Mouse (Mus musculus) testis, postnatal 10 days (tissue): ENCODE results near the gene Slc35d2.
"Not testable (repeated sequence)": the region's sequence is repeated elsewhere in the genome, so short reads cannot be mapped to it uniquely, and the experiment has no call there.

Source experiments
- DNase-seq: peaks from one replicate; pipeline ENCODE4 v3.0.0; 2021; ENCODE audit warnings: low spot score

Gene Slc35d2

DNA sequence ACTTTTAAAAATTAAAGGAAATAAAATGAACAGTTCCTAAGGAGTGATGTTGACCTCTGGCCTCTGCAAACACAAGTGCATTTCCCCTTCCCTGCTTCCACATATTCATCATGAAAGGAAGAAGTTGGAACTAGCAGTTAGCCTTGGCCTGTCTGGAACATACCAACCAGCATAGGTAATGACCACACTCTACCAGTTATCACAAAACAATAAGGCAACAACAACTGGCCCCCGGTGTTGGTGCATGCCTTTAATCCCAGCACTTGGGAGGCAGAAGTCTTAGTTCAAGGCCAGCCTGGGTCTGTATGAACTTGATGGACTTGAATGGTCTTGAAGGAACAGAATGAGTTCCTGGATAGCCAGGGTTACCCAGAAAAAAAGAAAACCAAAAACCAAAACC, 18.7 kb downstream of the Slc35d2 start:
- no peak for DNase-seq

DNA sequence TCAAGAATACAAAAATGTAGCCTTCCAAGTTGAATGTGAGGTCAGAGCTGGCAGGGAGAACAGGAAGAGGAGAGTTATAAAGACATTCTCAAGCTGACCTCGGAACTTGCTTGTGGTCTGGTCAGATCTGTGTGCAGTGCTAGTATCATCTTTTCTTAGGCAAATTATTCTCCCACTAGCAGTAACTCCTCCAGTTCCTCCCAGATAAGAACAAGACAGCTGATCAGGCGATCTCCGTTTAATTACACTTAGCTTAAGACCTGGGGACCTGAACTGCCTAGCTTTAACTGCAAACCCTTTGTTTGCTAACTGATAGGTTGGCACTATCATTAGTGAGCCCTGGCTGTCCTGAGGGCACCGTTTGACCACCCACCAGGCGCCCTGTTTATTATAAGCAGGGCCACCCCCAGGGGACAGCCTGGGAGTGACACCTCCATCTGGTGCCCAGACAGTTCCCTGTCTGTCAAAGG, 20.8 kb downstream of the Slc35d2 start:
- no peak for DNase-seq

DNA sequence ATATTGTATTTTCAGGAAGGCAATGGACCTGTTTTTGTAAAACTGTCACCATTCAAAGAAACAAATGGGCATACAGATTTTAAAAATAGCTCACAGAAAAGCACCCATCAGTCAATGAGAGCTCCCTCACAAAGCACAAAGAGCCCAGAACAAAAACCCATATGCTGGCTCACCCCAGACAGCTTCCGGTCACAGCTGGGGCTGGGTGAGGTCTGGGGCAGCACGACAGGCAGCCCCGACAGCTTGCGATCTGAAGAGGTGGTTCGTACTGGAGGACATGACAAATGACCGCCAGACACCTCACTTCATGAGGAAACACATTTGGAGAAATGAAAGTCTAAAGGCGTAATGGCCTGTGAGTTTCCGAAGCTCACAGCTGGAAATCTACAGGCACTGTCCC, 21.6 kb downstream of the Slc35d2 start:
- DNase-seq = no peak

DNA sequence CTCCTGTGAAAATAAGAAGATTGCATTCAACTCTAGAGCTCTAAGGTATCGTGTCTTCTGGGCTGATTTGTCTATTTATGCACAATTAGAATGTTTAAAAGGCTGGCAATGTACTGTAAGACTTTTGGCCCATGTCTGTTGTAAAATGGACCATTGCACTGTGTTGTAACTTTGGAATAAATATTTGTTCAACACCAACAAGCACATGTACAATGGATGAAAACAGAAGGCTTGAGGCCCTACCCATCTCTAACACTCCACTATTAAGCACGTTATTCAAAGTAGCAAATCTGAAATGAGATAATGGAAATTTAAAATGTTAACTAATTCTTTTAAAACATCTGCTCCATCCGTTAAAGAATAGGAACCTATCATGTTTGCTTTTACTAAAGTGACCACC, 22.1 kb downstream of the Slc35d2 start:
- DNase-seq = no peak

DNA sequence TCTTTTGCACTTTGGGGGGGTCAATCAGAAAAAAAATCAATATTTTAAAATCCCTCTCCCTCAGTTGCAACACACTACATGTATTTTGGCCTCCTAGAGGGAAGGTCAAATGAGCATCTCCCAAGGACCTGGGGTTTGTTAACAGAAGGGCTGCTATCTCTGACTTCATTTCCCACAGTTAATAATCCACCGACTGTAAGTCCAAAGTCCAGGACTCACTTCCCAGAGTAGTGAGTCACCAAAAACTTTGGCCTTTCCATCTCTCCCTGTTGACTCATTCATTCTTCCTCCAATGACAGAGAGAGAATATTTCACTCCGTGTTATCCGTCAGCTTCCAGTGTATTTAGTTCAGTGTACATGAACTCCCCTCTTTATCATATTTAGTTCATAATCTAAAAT, 23.5 kb downstream of the Slc35d2 start:
- DNase-seq = no peak

DNA sequence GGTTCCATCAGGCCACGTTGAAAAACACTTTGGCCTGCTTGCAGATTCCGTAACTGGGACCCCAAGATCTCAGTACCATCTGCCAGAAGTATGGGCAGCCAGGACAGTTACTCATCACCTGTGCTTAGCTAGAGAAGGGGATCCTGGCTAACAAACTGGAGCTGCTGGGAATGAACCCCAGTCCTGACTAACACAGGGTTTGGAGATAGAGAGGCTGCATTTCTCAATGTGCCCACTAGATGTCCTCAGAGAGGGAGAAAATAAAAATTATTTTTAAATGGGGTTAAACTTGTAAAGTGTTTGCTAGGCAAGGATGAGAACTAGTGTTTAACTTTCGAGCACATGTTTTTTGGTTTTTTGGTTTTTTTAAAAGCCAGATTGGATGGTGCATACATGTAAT, 29.0 kb downstream of the Slc35d2 start:
- peak; percentile 67 for DNase-seq

DNA sequence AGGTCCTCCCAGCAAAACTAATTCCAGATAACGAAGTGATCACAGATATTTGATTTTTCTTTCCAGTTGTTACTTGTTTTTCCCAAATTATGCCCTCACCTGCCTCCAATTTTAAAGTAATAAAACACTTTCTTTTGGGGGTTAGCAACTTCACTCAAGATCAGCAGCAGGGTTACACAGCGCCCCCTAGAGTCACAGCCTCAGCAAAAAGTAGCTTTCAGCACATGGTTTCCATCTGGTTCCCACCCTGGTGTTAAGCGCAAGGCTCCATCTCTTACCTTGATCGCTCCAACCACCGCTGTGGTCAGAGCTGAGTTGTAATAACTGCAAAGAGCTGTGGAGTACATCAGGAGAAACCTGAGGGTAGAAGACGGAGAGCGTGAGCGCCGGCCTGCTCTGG, 30.2 kb downstream of the Slc35d2 start:
- peak; percentile 75 for DNase-seq

DNA sequence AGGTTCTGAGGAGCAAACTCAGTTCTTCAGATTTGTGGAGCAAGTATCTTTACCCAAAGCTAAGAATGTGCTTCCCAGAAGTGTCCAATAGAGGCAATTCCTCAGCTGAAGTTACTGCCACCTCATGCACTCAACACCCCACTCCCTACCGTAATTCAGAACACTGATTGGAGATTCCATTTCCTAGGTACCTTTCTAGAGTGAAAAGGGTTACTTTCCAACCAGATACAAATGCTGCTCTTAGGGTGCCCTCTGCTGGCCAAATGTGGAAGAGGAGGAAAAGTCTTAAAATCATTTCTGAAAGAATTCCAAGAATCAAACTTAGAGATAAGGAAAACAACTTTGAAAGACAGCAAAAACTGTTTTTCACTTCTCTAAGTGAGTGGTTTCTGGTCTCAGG, 35.8 kb downstream of the Slc35d2 start:
- peak; percentile 91 for DNase-seq

DNA sequence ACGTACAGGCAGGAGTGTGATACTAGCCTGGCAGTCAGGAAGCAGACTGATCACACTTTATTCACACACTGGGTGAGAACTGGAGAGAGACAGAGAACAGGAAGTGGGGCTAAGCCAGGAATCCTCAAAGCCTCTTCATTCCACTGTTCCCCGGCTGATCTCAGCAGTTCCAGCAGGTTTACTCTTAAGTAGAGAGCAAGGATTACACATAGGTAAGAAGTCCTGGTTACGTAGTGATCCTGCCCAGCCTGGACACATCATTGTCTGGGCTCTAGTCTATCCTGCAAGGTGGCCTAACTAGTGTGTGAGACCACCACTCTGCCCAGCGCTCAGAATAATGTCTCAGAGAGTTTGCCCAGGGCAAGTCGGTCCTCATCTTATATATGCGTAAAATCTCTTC, 36.4 kb downstream of the Slc35d2 start:
- no peak for DNase-seq

DNA sequence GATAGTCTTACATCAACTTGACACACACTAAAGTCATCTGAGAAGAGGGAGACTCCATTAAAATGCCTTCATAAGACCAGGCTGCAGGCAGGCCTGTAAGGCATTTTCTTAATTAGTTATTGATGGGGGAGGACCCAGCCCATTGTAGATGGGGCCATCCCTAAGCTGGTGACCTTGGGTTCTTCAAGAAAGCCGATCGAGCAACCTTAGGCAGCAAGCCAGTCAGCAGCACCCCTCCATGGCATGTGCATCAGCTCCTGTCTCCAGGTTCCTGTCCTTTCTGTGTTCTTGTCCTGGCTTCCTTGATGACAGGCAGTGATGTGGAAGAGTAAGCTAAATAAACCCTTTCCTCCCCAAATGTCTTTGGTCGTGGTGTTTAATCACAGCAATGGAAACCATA, 37.0 kb downstream of the Slc35d2 start:
- DNase-seq = no peak

DNA sequence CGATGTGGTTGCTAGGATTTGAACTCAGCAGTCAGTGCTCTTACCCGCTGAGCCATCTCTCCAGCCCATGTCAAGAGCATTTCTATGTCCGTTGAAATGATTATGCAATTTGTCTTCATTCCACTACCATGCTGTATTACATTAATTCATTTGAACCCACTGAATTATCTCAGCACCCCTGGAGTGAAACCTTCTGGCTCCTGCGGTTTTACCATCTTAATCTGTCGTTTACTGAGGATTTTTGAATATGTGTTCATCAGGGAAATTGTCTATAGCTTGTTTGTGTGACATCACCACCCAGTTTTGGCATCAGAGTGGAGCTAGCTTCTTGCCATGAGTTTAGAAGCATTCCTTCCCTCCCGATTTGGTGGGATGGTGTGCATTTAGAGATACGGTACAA, 38.2 kb downstream of the Slc35d2 start:
- no peak for DNase-seq

DNA sequence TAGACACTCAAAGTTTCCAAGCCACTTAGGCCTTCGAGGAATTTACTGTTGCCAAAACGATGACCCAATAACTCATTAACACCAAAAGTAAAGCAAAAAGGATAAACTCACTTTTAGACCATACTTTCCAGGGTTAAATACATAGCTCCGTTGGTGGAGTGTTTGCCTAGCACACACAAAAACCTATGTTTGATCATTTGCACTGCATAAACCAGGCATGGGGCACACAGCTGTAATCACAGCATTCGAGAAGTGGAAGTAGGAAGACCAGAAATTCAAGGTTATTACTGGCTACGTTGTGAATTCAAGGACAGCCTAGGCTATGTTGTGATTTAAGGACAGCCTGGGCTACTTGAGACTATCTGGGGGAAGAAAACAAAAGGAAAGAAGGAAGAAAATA, 38.9 kb downstream of the Slc35d2 start:
- DNase-seq = no peak

DNA sequence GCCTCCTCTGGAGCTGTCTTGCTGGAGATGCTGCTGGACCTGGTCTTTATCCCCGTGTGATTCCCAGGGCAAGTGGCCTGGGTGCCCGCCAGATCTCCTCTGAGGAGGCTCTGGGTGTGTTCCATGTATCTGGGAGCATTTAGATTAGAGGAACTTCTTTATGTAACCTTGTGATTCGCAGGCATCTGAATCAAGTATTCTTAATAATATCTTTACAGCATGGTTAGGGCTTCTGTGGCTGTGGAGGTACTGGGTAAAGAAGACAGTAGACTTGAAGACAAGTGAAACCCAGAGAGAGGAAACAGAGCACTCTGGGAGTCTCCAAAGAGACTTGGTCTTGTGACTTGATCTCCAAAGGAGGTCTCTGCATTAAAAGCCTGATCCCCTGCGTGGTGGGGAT, 40.0 kb downstream of the Slc35d2 start, which contains the start of gene Hsd17b3:
Gene Hsd17b3 (minus strand): TSS at position 101 of the 400 bp plus-strand sequence.
- DNase-seq = peak; percentile 57

DNA sequence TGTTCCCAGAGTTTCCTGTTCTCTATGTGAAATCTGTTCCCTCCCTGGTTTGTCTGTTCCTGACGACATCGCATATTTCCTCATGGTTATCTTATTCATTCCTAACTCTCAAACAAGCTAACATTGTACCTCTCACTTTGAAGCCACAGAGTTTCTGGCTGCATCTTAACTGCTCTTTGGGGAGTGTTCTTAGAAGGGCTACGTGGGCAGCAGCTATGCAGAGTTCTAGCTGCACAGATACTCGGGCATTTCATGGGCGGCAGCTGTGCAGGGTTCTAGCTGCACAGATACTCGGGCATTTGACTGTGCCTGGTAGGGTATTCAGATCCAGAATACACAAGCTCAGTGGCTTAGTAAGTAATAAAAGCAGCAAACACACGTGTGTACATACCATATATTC, 41.1 kb downstream of the Slc35d2 start:
- DNase-seq = no peak

DNA sequence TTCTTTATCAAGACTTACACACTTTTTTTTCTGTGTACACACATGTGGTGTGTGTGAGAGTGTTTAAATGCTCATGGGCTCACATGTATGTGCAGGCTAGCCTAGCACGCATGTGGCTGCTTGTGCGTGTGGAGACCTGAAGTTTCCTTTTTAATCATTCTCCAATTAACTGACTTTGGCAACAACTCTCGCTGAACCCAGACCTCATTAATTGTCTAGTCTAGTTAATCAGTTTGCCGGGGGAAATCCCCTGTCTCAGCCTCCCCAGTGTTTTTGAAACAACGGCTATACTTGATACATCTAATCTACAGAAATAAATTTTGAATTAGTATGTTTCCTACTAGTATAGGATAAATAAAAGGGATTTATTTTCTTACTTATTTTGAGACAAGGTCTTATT, 43.1 kb downstream of the Slc35d2 start:
- no peak for DNase-seq

DNA sequence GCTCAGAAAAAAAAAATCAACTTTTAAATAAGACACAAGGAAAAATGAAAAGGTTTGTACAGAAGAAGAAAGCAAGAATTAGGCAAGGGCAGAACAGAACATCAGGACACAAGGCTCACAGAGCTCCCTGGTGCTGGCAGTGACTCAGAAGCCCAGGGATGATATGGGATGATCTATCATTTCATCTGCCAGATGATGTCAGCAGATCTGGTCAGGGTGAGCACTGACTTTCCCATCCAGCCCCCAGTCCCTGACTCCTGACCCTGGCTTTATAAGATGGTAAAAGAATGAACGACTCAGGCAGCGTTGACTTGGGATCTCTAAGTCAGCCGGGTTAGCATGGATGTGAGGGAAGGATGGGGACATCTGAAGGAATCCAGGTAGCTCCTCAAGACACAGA, 45.8 kb downstream of the Slc35d2 start:
- no peak for DNase-seq

DNA sequence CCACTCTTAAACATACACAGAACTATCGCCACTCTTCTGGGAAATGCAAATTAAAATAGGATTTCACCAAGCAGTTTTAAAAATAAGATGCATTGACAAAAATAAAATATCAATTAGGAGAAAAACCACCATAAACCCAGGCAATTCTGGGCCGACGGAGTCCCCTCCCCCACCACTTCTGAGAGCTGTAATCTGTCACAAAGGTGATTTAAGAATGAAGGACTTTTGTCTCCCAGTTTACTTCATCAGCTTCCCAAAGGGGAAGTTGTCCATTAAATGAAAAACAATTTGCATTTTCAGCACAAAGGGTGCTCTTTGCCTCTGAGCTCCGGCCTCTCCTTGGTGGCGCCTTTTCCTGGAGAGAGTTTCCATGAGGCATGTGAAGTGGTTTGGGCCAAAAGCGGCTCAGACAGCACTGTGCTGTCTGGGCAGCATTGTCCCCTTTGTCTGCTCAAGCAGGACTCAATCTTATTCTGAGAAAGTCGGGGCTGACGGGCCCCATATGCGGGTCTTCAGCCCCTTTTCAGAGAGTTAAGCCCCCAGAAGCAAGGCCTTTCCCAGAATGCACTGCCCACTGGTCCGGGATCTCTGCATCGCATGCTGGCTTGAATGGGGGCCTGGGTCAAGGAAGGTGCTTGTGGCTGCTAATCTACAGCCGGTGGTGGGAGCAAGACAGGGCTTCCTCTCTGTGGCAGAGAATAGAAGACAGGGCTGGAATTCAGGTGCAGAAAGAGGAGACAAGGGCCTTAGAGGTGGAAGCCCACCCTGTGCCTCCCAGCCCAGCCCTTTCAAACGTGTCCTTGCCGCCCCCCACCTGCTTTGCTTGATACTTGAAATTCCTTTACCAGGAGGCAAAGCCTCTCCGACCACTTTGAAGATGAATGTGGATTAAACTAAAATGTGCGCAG, 47.9 kb downstream of the Slc35d2 start:
- DNase-seq = no peak

DNA sequence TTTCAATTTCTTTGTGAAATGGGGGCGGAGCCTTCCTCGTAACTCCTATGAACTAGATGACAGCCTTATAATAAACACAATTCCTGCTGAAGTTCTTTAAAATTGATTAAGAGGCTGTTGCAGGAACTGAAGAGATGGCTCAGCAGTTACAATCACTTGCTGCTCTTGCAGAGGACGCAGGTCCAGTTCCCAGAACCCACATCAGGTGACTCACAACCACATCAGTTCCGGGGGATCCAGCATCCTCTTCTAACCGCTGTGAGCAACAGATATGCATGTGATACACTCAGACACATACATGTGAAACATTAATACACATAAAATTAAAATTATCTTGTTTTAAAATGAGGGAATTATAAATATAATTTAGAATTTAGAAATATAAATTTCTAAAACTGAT, 51.6 kb downstream of the Slc35d2 start:
- no peak for DNase-seq

DNA sequence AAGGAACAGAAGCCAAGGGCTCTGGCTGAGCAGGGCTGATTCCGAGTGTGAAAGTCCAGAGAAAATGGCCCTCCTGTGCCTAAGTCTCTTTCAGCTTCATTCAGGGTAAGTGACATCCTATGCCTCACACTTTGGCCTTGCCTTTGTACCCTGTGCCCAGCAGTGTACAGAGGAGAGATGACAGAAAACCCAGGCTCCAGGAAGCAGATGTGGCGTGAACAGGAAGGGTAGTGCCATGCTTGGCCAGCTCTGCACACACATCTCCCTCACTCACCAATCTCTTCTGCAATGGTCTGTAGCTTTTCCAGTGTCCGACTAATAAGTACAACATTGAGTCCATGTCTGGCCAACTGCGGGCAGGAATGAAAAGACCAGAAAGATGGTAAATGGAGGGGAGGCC, 53.1 kb downstream of the Slc35d2 start:
- no peak for DNase-seq

DNA sequence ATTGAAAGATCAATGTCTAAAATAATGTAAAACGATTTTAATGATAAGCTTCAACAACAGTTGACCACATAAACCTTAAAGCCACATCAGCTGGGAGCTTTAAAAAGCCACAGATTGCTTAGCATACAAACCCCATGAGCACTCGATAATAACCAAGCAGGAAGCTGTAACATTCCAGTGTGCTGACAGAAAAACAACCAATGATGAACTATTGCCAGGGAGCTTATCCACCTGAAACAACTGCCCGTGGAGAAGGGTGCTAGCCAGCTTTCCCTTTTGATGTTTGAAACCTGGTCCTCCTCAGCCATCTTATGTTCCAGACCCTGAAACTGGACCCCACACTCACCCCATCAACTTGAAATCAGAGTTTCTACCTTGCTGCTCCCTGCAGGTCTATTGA, 62.5 kb downstream of the Slc35d2 start:
- DNase-seq = no peak

DNA sequence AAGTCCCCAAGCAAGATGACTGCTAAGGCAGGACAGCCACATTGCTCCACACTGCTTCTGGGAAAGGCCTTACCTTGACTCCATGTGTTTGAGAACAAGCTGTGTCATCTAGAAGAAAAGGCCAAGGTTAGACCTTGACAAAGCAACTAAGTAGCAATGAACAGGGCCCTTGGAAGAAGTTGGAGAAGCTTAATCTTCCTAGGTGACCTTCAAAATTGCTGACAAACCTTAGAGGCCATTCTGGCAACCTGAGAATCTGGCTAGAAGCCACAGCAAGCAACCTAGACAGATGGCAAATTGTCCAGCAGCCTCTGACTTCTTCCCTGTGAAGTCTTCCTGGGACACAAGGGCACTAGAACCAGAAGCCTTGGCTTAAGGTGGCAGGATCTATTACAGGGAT, 64.9 kb downstream of the Slc35d2 start:
- DNase-seq = peak; percentile 56

DNA sequence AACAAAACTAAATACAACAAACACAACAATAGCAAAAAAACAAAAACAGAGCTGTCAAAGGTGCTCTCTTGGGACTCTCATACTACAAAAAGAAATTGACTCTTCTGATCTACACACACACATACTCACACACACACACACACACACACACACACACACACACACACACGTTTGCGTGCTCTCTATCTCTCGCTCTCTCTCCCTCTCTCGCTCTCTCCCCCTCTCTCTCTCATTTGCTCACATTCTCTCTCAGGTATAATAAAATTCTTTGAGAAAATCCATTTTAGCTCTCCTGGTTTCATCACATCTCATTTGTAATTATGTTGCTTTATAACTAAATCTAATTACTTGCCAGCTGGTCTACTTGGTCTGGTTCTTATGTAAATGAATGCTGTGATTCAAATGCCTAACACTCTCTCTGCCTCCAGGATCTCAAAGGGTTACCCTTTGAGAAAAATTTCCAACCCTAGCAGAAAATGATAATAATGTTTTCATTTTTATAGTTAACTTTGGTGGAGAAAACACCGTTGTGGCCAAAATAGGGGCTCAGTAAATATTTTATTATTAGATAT, 68.1 kb downstream of the Slc35d2 start:
- no peak for DNase-seq

DNA sequence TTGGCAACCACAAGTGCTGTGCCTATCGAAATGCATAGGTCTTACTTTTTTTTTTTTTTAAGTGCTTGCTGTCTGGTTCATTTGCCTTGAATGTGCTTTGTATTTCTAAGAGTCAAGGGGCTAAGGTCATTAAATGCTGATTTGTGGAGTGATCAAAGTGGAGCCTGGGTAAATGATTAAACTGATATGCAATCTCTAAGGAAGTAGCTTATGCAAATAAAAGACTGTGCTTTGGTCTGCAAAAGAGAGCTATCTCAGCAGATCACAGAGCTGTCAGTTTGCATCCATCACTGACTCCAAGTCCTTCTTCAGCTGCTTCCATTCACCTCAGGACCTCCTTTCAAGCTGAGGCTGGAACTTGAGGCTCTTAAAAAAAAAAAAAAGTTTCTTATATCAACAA, 75.2 kb downstream of the Slc35d2 start:
- no peak for DNase-seq

DNA sequence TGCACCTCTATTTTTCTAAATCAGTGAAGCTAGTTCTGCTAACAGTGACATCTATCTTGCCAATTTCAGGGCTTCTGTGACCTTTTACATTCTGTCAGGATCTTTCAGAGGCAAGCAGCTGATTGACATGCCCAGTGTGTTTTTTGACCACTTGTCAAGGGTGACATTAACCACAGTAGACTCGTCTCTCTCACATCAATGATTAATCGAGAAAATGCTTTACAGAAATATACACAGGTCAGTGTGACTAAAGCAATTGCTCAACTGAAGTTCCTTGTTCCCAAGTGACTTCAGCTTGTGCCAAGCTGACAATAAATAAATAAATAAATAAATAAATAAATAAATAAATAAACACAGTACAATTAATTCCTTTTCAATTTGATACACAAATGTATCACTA, 76.9 kb downstream of the Slc35d2 start:
- not testable (repeated sequence) for DNase-seq
